Mouse (Mus musculus): ENCODE results near the gene E130208F15Rik. TPM values are rescaled to one million over a fixed set of nuclear protein-coding genes. Genes with fewer than 3 reads are reported as not detected.

Gene E130208F15Rik
- polyA plus RNA-seq, 1 experiment from 2014 or later: not detected

DNA sequence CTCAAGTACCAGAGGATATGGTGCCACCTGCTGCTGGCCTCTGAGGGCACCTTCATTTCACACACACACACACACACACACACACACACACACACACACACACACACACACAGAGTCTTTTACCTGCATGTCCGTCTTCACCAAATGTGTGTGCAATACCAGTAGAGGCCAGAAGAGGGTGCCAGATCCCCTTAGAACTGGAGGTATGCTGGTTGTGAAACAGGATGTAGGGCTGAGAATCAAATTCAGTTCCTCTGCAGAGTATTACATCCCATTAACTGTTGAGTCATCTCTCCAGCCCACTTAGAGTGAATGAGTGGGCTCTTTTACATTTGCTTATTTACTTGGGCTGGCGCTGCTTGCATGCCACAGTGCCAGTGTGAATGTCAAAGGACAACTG is 3.8 kb downstream of the E130208F15Rik start:
- ATAC-seq: no peak
- no peaks in the 10 kb centered on the region for H3K9me3 ChIP-seq
- WGBS: 41% methylated on average over 2 of the region's 2 CpGs

DNA sequence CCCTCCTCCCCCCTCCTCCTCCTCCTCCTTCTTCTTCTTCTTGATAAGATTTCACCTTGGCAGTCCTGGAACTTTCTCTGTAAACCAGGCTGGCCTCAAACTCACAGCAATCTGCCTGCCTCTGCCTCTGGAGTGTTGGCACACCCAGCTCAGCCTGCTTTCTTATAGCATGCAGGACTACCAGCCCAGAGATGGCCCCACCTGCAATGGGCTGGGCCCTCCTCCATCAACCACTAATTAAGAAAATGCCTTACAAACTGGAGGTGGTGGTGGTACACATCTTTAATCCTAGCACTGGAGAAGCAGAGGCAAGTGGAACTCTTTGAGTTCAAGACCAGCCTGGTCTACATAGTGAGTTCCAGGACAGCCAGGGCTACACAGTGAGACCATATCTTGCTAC is 4.9 kb downstream of the E130208F15Rik start:
- no peaks in the 10 kb centered on the region for H3K9me3 ChIP-seq
- H3K27ac ChIP-seq: no peak overlapping the region
- H3K4me3 ChIP-seq (replicated peaks): no peak overlapping the region
- H3K27me3 ChIP-seq (replicated peaks): no peaks in the 10 kb centered on the region
- H3K4me1 ChIP-seq (replicated peaks): peaks cover under 1% of the 10 kb centered on the region; the same call in 1 of the 2 replicates
- no peak for ATAC-seq
- H3K4me2 ChIP-seq (replicated peaks): no peak overlapping the region
- no peaks in the 10 kb centered on the region for H3K36me3 ChIP-seq
- no peak overlapping the region for H3K9ac ChIP-seq

More for the DNA sequence above, 3.8 kb downstream of the E130208F15Rik start:
- H3K27ac ChIP-seq: no peak overlapping the region
- no peaks in the 10 kb centered on the region for H3K36me3 ChIP-seq
- H3K9ac ChIP-seq: no peak overlapping the region
- no peaks in the 10 kb centered on the region for H3K27me3 ChIP-seq (replicated peaks)
- H3K4me2 ChIP-seq (replicated peaks): no peak overlapping the region
- peaks cover 10% of the 10 kb centered on the region for H3K4me1 ChIP-seq (replicated peaks)
- H3K4me3 ChIP-seq (replicated peaks): no peak overlapping the region

DNA sequence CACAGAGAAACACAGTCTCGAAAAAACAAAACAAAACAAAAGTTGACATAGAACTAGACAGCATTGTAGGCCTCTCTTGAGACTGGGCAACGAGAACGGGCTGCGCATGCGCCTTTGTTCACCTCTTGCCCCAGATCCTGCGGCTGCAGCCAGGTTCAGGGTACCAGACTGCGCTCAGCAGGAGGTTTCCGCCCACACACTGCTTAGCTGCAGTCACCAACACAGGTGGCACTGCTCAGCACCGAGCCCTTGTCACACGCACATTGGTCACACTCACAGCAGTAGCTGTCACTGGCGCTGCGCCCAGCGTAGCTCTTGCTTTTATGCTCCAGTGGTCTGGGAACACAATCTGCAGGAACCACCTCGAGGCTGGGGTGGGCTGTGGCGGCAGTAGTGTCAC is 5.6 kb downstream of the E130208F15Rik start:
- no peak for ATAC-seq

DNA sequence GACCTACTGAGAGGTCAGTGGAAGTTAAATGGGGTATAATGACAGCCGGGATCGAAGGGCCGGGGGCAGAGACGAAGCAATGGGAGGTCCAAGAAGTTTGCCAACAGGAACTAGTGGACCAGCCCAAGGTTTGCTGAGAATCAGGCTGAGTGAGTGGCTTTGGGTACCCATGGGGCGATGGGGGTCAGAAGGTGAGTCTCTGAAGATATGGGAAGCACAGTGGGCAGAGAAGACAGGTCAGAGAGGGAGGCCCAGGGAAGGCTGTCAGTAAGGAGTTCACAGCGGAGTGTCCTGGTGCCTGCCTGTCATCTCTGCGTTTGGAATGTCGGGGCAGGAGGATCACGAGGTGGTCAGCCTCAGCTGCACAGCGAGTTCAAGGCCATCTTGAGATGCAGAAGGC is 6.8 kb downstream of the E130208F15Rik start:
- H3K9me3 ChIP-seq: no peaks in the 10 kb centered on the region
- H3K4me1 ChIP-seq (replicated peaks): peaks cover 1% of the 10 kb centered on the region; the same call in 1 of the 2 replicates
- H3K27ac ChIP-seq: no peak overlapping the region
- WGBS: 59% methylated on average over 10 of the region's 10 CpGs
- no peak overlapping the region for H3K9ac ChIP-seq
- no peaks in the 10 kb centered on the region for H3K36me3 ChIP-seq
- no peak for ATAC-seq
- no peak overlapping the region for H3K4me3 ChIP-seq (replicated peaks)
- H3K27me3 ChIP-seq (replicated peaks): no peaks in the 10 kb centered on the region
- H3K4me2 ChIP-seq (replicated peaks): no peak overlapping the region

More for the DNA sequence above, 5.6 kb downstream of the E130208F15Rik start:
- WGBS: 65% methylated on average over 15 of the region's 15 CpGs
- no peak overlapping the region for H3K9ac ChIP-seq
- no peaks in the 10 kb centered on the region for H3K36me3 ChIP-seq
- H3K27me3 ChIP-seq (replicated peaks): no peaks in the 10 kb centered on the region
- H3K9me3 ChIP-seq: no peaks in the 10 kb centered on the region
- no peaks in the 10 kb centered on the region for H3K4me1 ChIP-seq (replicated peaks)
- H3K27ac ChIP-seq: no peak overlapping the region
- H3K4me2 ChIP-seq (replicated peaks): no peak overlapping the region
- no peak overlapping the region for H3K4me3 ChIP-seq (replicated peaks)

DNA sequence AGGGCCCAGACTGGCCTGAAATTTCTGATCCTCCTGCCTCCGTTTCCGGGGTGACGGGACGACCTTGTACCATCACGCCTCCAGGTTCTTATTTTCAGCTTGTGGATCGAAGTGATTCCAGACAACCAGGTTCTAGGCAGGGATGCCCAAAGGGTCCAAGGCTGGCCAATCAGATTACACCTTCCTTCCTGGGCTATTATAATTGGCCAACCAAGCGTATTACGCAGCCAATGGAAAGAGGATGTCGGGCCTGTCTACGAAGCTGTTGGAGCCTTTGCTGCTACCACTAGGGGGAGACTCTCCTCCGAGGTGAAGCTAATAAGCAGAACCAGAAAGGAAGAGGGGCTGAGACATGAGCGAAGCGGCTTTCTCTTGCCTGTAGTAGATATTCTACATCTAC is 10.3 kb downstream of the E130208F15Rik start:
- peak; percentile 75 for ATAC-seq
- Histone ChIP-seq H3K27me3 (replicated peaks) (peaks cover 15% of the 10 kb centered on the region; the same call in 1 of the 2 replicates), H3K4me1 (replicated peaks) (peaks cover 10% of the 10 kb centered on the region), H3K9ac (no peak overlapping the region), H3K27ac (no peak overlapping the region), H3K4me2 (replicated peaks) (0 out of 2 replicates have a peak overlapping the region, but pooled peaks have one; percentile 5), H3K9me3 (no peaks in the 10 kb centered on the region), H3K4me3 (replicated peaks) (no peak overlapping the region), H3K36me3 (no peaks in the 10 kb centered on the region)
- 10% methylated on average over 13 of the region's 13 CpGs for WGBS

GRCm38 (mm10) chr7:30332622-30333259 is 11.2 kb downstream of the E130208F15Rik start:
- 63% methylated on average over 18 of the region's 18 CpGs for WGBS
- Histone ChIP-seq H3K4me2 (replicated peaks) (no peak overlapping the region), H3K9me3 (no peaks in the 10 kb centered on the region), H3K27ac (no peak overlapping the region), H3K36me3 (no peaks in the 10 kb centered on the region), H3K27me3 (replicated peaks) (peaks cover 15% of the 10 kb centered on the region; the same call in 1 of the 2 replicates), H3K4me1 (replicated peaks) (peaks cover 10% of the 10 kb centered on the region), H3K4me3 (replicated peaks) (no peak overlapping the region), H3K9ac (no peak overlapping the region)
- no peak for ATAC-seq

GRCm38 (mm10) chr7:30333436-30333835 is 11.9 kb downstream of the E130208F15Rik start:
- no peak overlapping the region for H3K4me3 ChIP-seq (replicated peaks)
- peaks cover 10% of the 10 kb centered on the region for H3K4me1 ChIP-seq (replicated peaks)
- ATAC-seq: peak; percentile 58
- H3K9ac ChIP-seq: no peak overlapping the region
- no peak overlapping the region for H3K4me2 ChIP-seq (replicated peaks)
- H3K9me3 ChIP-seq: no peaks in the 10 kb centered on the region
- 25% methylated on average over 4 of the region's 4 CpGs for WGBS
- no peak overlapping the region for H3K27ac ChIP-seq
- peaks cover 16% of the 10 kb centered on the region; the same call in 1 of the 2 replicates for H3K27me3 ChIP-seq (replicated peaks)
- H3K36me3 ChIP-seq: no peaks in the 10 kb centered on the region

- no peak overlapping the region for H3K4me3 ChIP-seq (replicated peaks)
- no peaks in the 10 kb centered on the region for H3K36me3 ChIP-seq
- H3K4me1 ChIP-seq (replicated peaks): peaks cover 10% of the 10 kb centered on the region
- ATAC-seq: no peak
- 62% methylated on average over 5 of the region's 5 CpGs for WGBS
- H3K9me3 ChIP-seq: no peaks in the 10 kb centered on the region
- no peak overlapping the region for H3K9ac ChIP-seq
- H3K27ac ChIP-seq: no peak overlapping the region
- peaks cover 20% of the 10 kb centered on the region; the same call in 1 of the 2 replicates for H3K27me3 ChIP-seq (replicated peaks)
- no peak overlapping the region for H3K4me2 ChIP-seq (replicated peaks)
Measured at GRCm38 (mm10) chr7:30334563-30334962, 13.0 kb downstream of the E130208F15Rik start.

- Histone ChIP-seq H3K27me3 (replicated peaks) (peaks cover 20% of the 10 kb centered on the region; the same call in 1 of the 2 replicates), H3K9ac (no peak overlapping the region), H3K36me3 (no peaks in the 10 kb centered on the region), H3K4me3 (replicated peaks) (no peak overlapping the region), H3K4me2 (replicated peaks) (no peak overlapping the region), H3K4me1 (replicated peaks) (peaks cover 10% of the 10 kb centered on the region), H3K27ac (no peak overlapping the region), H3K9me3 (no peaks in the 10 kb centered on the region)
- WGBS: 78% methylated on average over 6 of the region's 6 CpGs
- ATAC-seq: no peak
Measured at GRCm38 (mm10) chr7:30335688-30336087, 14.1 kb downstream of the E130208F15Rik start.

DNA sequence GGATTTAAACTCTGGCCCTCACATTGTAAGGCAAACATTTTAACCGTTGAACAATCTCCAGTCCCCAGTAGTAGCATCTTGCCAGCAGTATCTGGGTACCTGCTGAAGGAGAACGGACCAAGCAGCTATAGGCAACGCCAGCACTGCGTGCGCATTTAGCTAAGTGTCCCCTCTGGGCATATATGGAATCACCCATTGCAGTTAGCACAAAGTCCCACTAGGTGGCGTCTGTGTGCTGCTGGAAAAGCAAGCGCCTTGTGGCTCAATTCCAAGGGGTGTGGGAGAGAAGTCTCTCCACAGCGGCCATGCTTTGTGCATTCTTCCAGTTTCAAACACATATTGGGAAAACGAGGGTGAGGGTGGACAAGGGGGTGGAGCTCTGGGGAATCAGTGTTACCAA is 14.8 kb downstream of the E130208F15Rik start:
- no peak overlapping the region for H3K27ac ChIP-seq
- H3K9ac ChIP-seq: no peak overlapping the region
- ATAC-seq: peak; percentile 38; the same call in 1 of the 2 replicates
- H3K4me3 ChIP-seq (replicated peaks): no peak overlapping the region
- H3K36me3 ChIP-seq: no peaks in the 10 kb centered on the region
- peaks cover 20% of the 10 kb centered on the region; the same call in 1 of the 2 replicates for H3K27me3 ChIP-seq (replicated peaks)
- H3K9me3 ChIP-seq: no peaks in the 10 kb centered on the region
- 0 out of 2 replicates have a peak overlapping the region, but pooled peaks have one; percentile 5 for H3K4me2 ChIP-seq (replicated peaks)
- peaks cover 10% of the 10 kb centered on the region for H3K4me1 ChIP-seq (replicated peaks)
- WGBS: 2% methylated on average over 9 of the region's 9 CpGs

- 70% methylated on average over 5 of the region's 5 CpGs for WGBS
- Histone ChIP-seq H3K9ac (no peak overlapping the region), H3K4me2 (replicated peaks) (no peak overlapping the region), H3K36me3 (no peaks in the 10 kb centered on the region), H3K4me3 (replicated peaks) (no peak overlapping the region), H3K27me3 (replicated peaks) (peaks cover 19% of the 10 kb centered on the region; the same call in 1 of the 2 replicates), H3K4me1 (replicated peaks) (0 out of 2 replicates have a peak, but pooled peaks cover 2% of the 10 kb centered on the region), H3K27ac (no peak overlapping the region), H3K9me3 (no peaks in the 10 kb centered on the region)
- ATAC-seq: no peak
Measured at GRCm38 (mm10) chr7:30339432-30340109, 18.0 kb downstream of the E130208F15Rik start.

DNA sequence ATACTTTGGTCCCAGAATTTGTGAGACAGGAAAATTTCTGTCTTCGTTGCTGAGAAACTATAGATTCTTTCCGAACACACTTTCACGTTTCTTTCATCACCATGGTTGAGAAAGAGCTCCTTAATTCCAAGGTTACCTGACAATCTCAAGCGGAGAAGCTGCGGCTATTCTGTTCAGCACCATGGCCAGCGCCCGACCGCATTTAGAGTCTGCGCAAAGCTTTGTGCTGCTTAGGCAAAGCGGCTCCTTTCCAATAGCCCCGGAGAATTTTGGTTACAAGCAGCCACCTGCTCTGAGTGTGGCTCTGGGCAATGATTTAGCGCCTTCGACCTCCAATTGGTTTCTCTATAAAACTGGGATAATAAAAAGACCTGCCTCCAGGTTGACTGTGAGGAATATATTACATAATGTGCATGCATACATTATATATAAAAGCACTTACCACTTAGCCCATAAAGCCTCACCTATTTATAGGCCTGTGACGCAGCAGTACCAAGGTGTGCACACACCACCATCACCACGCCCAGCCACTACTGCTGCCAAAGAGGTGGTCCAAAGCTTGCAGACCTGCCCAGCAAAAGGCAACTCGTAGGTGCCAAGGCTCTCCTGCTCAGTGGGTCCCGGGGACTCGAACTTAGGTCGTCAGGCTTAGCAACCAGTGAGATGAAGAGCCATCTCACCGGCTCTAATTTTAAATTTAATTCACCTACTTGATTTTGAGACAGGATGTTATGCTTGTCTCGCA is 25.3 kb downstream of the E130208F15Rik start:
- peaks cover 19% of the 10 kb centered on the region for H3K27me3 ChIP-seq (replicated peaks)
- WGBS: 26% methylated on average over 21 of the region's 21 CpGs
- H3K9me3 ChIP-seq: no peaks in the 10 kb centered on the region
- ATAC-seq: 0 out of 2 replicates have a peak, but pooled peaks have one; percentile 47
- H3K4me3 ChIP-seq (replicated peaks): no peak overlapping the region
- no peaks in the 10 kb centered on the region for H3K4me1 ChIP-seq (replicated peaks)
- no peak overlapping the region for H3K4me2 ChIP-seq (replicated peaks)
- no peaks in the 10 kb centered on the region for H3K36me3 ChIP-seq
- no peak overlapping the region for H3K27ac ChIP-seq
- H3K9ac ChIP-seq: no peak overlapping the region

Measured in intestine, embryonic 15.5 days (tissue).